ENCODE assay signal across 8 mouse cellular contexts in the genomic region with DNA sequence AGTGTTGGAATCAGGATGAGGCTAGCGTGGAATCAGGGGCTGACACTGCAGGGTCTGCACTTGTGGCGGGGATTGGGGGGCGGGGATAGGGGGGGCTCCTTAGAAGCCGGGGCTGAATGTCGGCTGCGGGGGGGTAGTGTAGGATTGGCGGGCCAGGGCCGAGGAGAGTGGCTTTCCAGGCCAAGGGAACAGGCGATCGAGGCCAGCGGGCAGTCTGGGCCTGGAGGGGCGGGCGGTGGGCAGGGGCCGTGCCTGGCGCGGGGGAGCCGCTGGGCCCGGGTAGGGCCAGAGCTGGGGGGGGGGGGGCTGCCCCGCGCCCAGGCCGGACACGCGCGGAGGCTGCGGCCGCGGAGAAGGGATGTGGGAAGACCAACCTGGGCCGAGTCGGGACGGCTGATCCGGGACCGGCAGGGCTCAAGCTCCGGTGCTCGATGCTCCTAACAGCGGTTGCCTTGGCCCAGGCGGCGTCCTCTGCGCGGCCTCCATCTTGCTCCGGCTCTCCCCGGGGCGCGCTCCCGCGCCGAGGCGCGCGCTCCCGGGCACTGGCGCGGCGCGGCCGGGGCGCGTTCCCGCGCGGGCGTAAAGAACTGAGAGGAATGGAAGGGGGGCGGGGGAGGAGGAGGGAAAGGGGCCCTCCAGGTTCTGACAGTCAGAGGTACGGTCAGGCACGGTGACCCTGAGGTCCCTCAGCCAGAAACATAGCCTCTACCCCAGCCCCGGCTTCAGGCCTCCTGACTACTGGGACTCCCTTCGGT. TPM values are rescaled to one million over a fixed set of nuclear protein-coding genes. Genes with fewer than 3 reads are reported as not detected.
A peak's percentile ranks its signal among the peaks of the same experiment; 100 is the strongest.
DNase-seq lines count a peak whose midpoint lies in the region; ATAC-seq lines count a peak whose summit lies in the region.

TSS of gene Lhfpl4 (minus strand) at position 544 of the 755 bp plus-strand sequence.

- no peaks in the 10 kb centered on the region for H3K27me3 ChIP-seq in forebrain, embryonic 14.5 days (replicated peaks; ENCODE audit: control insufficient read depth, insufficient read depth, low read length)
- no peaks in the 10 kb centered on the region for H3K27me3 ChIP-seq in midbrain, embryonic 15.5 days (replicated peaks)

- peak; percentile 88 for ATAC-seq in forebrain, embryonic 14.5 days
- ATAC-seq in midbrain, embryonic 15.5 days (replicated peaks): peak; percentile 88

- peak within 1 kb of the TSS; percentile 79 for H3K4me3 ChIP-seq in forebrain, embryonic 14.5 days (ENCODE audit: low read depth, low read length)
- H3K4me3 ChIP-seq in midbrain, embryonic 15.5 days: peak within 1 kb of the TSS; percentile 89

- H3K4me2 ChIP-seq in forebrain, embryonic 14.5 days (ENCODE audit: low read length): peak within 1 kb of the TSS; percentile 95
- peak within 1 kb of the TSS; percentile 79 for H3K4me2 ChIP-seq in midbrain, embryonic 15.5 days

- DNase-seq in layer of hippocampus, adult 11-12 months (ENCODE audit: low spot score): peak; percentile 52
- no peak for DNase-seq in layer of hippocampus, adult 9-10 months (ENCODE audit: low spot score)
- peak; percentile 71 for DNase-seq in cerebellum, adult 11 months
- peak; percentile 76 for DNase-seq in forebrain, embryonic 14.5 days (ENCODE audit: low spot score)
- peak; percentile 52 to 62 for DNase-seq in layer of hippocampus, postnatal 36 days
- no peak for DNase-seq in urinary bladder, postnatal 25 days (ENCODE audit: low spot score)
- no peak for DNase-seq in natural killer cell, adult 2 months (ENCODE audit: low spot score in 2 of 2)

- H3K9ac ChIP-seq in forebrain, embryonic 14.5 days (ENCODE audit: low read length): peak within 1 kb of the TSS; percentile 92
- peak within 1 kb of the TSS; percentile 89 for H3K9ac ChIP-seq in midbrain, embryonic 15.5 days

- under 1% methylated on average over 55 of the region's 66 CpGs for WGBS in forebrain, embryonic 14.5 days
- WGBS in midbrain, embryonic 15.5 days: under 1% methylated on average over 58 of the region's 66 CpGs

- H3K4me1 ChIP-seq in forebrain, embryonic 14.5 days (ENCODE audit: control insufficient read depth, insufficient read depth, low read length): peaks cover 19% of the 10 kb centered on the region
- H3K4me1 ChIP-seq in midbrain, embryonic 15.5 days: peaks cover 39% of the 10 kb centered on the region

- H3K27ac ChIP-seq in forebrain, embryonic 14.5 days (ENCODE audit: low read depth, low read length): peak within 1 kb of the TSS; percentile 68
- peak within 1 kb of the TSS; percentile 85 for H3K27ac ChIP-seq in midbrain, embryonic 15.5 days

- 0 out of 2 replicates have a peak, but pooled peaks cover 3% of the 10 kb centered on the region for H3K36me3 ChIP-seq in forebrain, embryonic 14.5 days (ENCODE audit: control insufficient read depth, insufficient read depth, low read length)
- H3K36me3 ChIP-seq in midbrain, embryonic 15.5 days (replicated peaks): no peaks in the 10 kb centered on the region

- no peaks in the 10 kb centered on the region for H3K9me3 ChIP-seq in forebrain, embryonic 14.5 days (replicated peaks; ENCODE audit: control insufficient read depth, low read length)
- no peaks in the 10 kb centered on the region for H3K9me3 ChIP-seq in midbrain, embryonic 15.5 days

RNA-seq across cellular contexts. Expression of gene Lhfpl4, which starts in this region (rescaled TPM):
- polyA plus RNA-seq in forebrain, embryonic 14.5 days (2014; fragmentation: Nextera tagmentation; extraction: Ambion mirVana): 8.8 and 11.3 TPM in 2 replicates
- total RNA-seq in layer of hippocampus, postnatal 36 days (2021): 10 to 100 TPM; 75.6 to 78.2 TPM
- 75.6 and 80.7 TPM in 2 replicates for polyA plus RNA-seq in midbrain, embryonic 15.5 days (2015; fragmentation: Nextera tagmentation; extraction: Ambion mirVana)

Comparison
In these comparisons a context has a peak if more than half of its experiments do, and no peak if none do; other contexts are left out.
1. DNase-seq: peak in layer of hippocampus, adult 11-12 months (single experiment), cerebellum, adult 11 months (single experiment), forebrain, embryonic 14.5 days (single experiment) and layer of hippocampus, postnatal 36 days (2 of 2); none in layer of hippocampus, adult 9-10 months (single experiment), urinary bladder, postnatal 25 days (single experiment) and natural killer cell, adult 2 months (0 of 2).